Mouse (Mus musculus) lung, postnatal 0 days (tissue): Measurements from ENCODE around the gene Peg3. TPM values are rescaled to one million over a fixed set of nuclear protein-coding genes. Genes with fewer than 3 reads are reported as not detected.
"Not testable (repeated sequence)": the region's sequence is repeated elsewhere in the genome, so short reads cannot be mapped to it uniquely, and the experiment has no call there.

Source experiments
- ATAC-seq: fragments of 200-750 bp; cut with Nextera tagmentation; 2 replicates; pipeline ENCODE4 v1.8.0; 2017; ENCODE audit warnings: moderate library complexity
- DNase-seq: peaks from one replicate; pipeline ENCODE4 v3.0.0-alpha.2; 2016; ENCODE audit warnings: low spot score
- H3K27ac ChIP-seq: fragments of 300-500 bp; sonication (generic); 2 replicates; pipeline ENCODE4 v1.5.1; 2014; ENCODE audit warnings: antibody characterized with exemption, mild to moderate bottlenecking, low read length, mixed read lengths
- H3K27me3 ChIP-seq: fragments of 300-500 bp; sonication (generic); replicated peaks from 2 replicates; pipeline ENCODE4 v1.6.1; 2014; ENCODE audit warnings: low read length, mixed read lengths; ENCODE audit not compliant: insufficient read depth
- H3K36me3 ChIP-seq: fragments of 300-500 bp; sonication (generic); 2 replicates; pipeline ENCODE4 v1.6.1; 2014; ENCODE audit warnings: low read length, mixed read lengths; ENCODE audit not compliant: insufficient read depth
- H3K4me1 ChIP-seq: fragments of 300-500 bp; sonication (generic); 2 replicates; pipeline ENCODE4 v1.6.1; 2014; ENCODE audit warnings: antibody characterized with exemption, low read depth, low read length, mixed read lengths; ENCODE audit not compliant: insufficient read depth
- H3K4me2 ChIP-seq: fragments of 300-500 bp; sonication (generic); replicated peaks from 2 replicates; pipeline ENCODE4 v1.6.1; 2014; ENCODE audit warnings: low read depth, mild to moderate bottlenecking, low read length, moderate library complexity, mixed read lengths
- H3K4me3 ChIP-seq: fragments of 300-500 bp; sonication (generic); 2 replicates; pipeline ENCODE4 v1.5.1; 2014; ENCODE audit warnings: low read depth, low read length
- H3K9ac ChIP-seq: fragments of 300-500 bp; sonication (generic); replicated peaks from 2 replicates; pipeline ENCODE4 v1.6.1; 2014; ENCODE audit warnings: low read depth, mild to moderate bottlenecking
- H3K9me3 ChIP-seq: fragments of 300-500 bp; sonication (generic); 2 replicates; pipeline ENCODE4 v1.6.1; 2016; ENCODE audit warnings: low read length, mixed read lengths
- CTCF ChIP-seq: IDR thresholded peaks from 2 replicates; pipeline ENCODE4 v1.5.1; 2016; ENCODE audit warnings: antibody characterized with exemption, mild to moderate bottlenecking
- EP300 ChIP-seq: IDR thresholded peaks from 2 replicates; pipeline ENCODE4 v1.6.1; 2016; ENCODE audit warnings: antibody characterized with exemption, mild to moderate bottlenecking, control low read depth
- WGBS: fragments of 180-500 bp; shearing (Covaris S2); extraction: QIAGEN DNeasy Blood & Tissue Kit; methylation state at CpG from one replicate; pipeline ENCODE4 v1.1.7; 2014; 5-methylcytosine and 5-hydroxymethylcytosine counted together
- polyA plus RNA-seq: library from polyadenylated mRNA; unstranded; fragments of >200 nt; fragmentation: Nextera tagmentation; extraction: Ambion mirVana; gene quantifications from 2 replicates; pipeline ENCODE4 v1.2.1, GENCODE M21; 2015

The Peg3 gene
- 49.7 and 55.1 TPM in 2 replicates for polyA plus RNA-seq

GRCm38 (mm10) chr7:6730241-6730640 lies at the start of gene Peg3, which contains the start of gene Usp29:
TSS of gene Peg3 (minus strand) at chr7:6730431.
TSS of gene Usp29 (plus strand) at chr7:6730578.
- DNase-seq: peak; percentile 92
- Histone ChIP-seq H3K4me2 (peak within 1 kb of the TSS; percentile 61), H3K9me3 (0 out of 2 replicates have a peak, but pooled peaks cover 3% of the 10 kb centered on the region), H3K4me1 (no peaks in the 10 kb centered on the region; the same call in 1 of the 2 replicates), H3K9ac (peak within 1 kb of the TSS; percentile 60), H3K27ac (peak within 1 kb of the TSS; percentile 94), H3K27me3 (no peaks in the 10 kb centered on the region), H3K4me3 (peak within 1 kb of the TSS; percentile 63), H3K36me3 (no peaks in the 10 kb centered on the region)
- peak; percentile 20 for ATAC-seq
- peak; percentile 41 for TF ChIP-seq CTCF
- no peak for TF ChIP-seq EP300
- WGBS: 45% methylated on average over 24 of the region's 24 CpGs

GRCm38 (mm10) chr7:6779172-6779571 lies 48.9 kb upstream of the Peg3 start:
- no peaks in the 10 kb centered on the region for H3K9me3 ChIP-seq
- no peak overlapping the region for H3K27ac ChIP-seq
- 50% methylated on average over 5 of the region's 5 CpGs for WGBS
- H3K27me3 ChIP-seq: no peaks in the 10 kb centered on the region
- peak; percentile 50 for DNase-seq
- peak; percentile 37 for ATAC-seq
- H3K9ac ChIP-seq: no peak overlapping the region
- H3K4me1 ChIP-seq: peaks cover 19% of the 10 kb centered on the region; the same call in 1 of the 2 replicates
- TF ChIP-seq CTCF (no peak), EP300 (peak; percentile 80)
- no peak overlapping the region for H3K4me3 ChIP-seq
- no peaks in the 10 kb centered on the region for H3K36me3 ChIP-seq
- no peak overlapping the region for H3K4me2 ChIP-seq

GRCm38 (mm10) chr7:6777689-6778088 lies 47.5 kb upstream of the Peg3 start:
- Histone ChIP-seq H3K27ac (peak overlapping the region; percentile 52), H3K27me3 (no peaks in the 10 kb centered on the region), H3K9me3 (no peaks in the 10 kb centered on the region), H3K4me2 (no peak overlapping the region), H3K9ac (no peak overlapping the region), H3K36me3 (no peaks in the 10 kb centered on the region), H3K4me3 (no peak overlapping the region), H3K4me1 (peaks cover 17% of the 10 kb centered on the region; the same call in 1 of the 2 replicates)
- WGBS: 14% methylated on average over 4 of the region's 4 CpGs
- TF ChIP-seq EP300: peak; percentile 37; the same call in 1 of the 2 replicates
- TF ChIP-seq CTCF: no peak
- DNase-seq: peak; percentile 46
- peak; percentile 47 for ATAC-seq

- no peak overlapping the region for H3K9ac ChIP-seq
- no peaks in the 10 kb centered on the region for H3K9me3 ChIP-seq
- peak overlapping the region; percentile 52 for H3K27ac ChIP-seq
- 15% methylated on average over 2 of the region's 2 CpGs for WGBS
- DNase-seq (peak; percentile 87), ATAC-seq (peak; percentile 87)
- no peaks in the 10 kb centered on the region for H3K36me3 ChIP-seq
- no peak overlapping the region for H3K4me2 ChIP-seq
- H3K4me1 ChIP-seq: peaks cover 17% of the 10 kb centered on the region; the same call in 1 of the 2 replicates
- no peaks in the 10 kb centered on the region for H3K27me3 ChIP-seq
- TF ChIP-seq EP300: peak; percentile 48; the same call in 1 of the 2 replicates
- TF ChIP-seq CTCF: no peak; the same call in 1 of the 2 replicates
- H3K4me3 ChIP-seq: no peak overlapping the region
These were observed 46.9 kb upstream of the Peg3 start for GRCm38 (mm10) chr7:6777107-6777506.

GRCm38 (mm10) chr7:6776314-6777059 lies 46.3 kb upstream of the Peg3 start:
- TF ChIP-seq EP300: no peak
- TF ChIP-seq CTCF: no peak
- ATAC-seq (no peak), DNase-seq (no peak)
- Histone ChIP-seq H3K36me3 (no peaks in the 10 kb centered on the region), H3K4me1 (peaks cover 17% of the 10 kb centered on the region; the same call in 1 of the 2 replicates), H3K4me2 (no peak overlapping the region), H3K27ac (no peak overlapping the region), H3K9ac (no peak overlapping the region), H3K4me3 (no peak overlapping the region), H3K27me3 (no peaks in the 10 kb centered on the region), H3K9me3 (no peaks in the 10 kb centered on the region)
- WGBS: 72% methylated on average over 10 of the region's 10 CpGs

GRCm38 (mm10) chr7:6773865-6774413 lies 43.7 kb upstream of the Peg3 start:
- H3K36me3 ChIP-seq, DNase-seq, H3K4me2 ChIP-seq, H3K27me3 ChIP-seq, H3K9ac ChIP-seq, H3K9me3 ChIP-seq, H3K4me3 ChIP-seq, H3K27ac ChIP-seq, ATAC-seq: not testable (repeated sequence)
- peaks cover 17% of the 10 kb centered on the region; the same call in 1 of the 2 replicates for H3K4me1 ChIP-seq
- WGBS: 49% methylated on average over 11 of the region's 11 CpGs
